Mouse (Mus musculus) myocyte (in vitro differentiated cells): ENCODE measurements around the gene Lhx6.

ENCODE experiments used
- MYOG ChIP-seq, 3 experiments: IDR thresholded peaks; one replicate each; pipeline ENCODE4 v1.6.1; 2011; ENCODE audit warnings: control low read depth in 2 of 3, low read depth in 2 of 3, mild to moderate bottlenecking in 2 of 3; ENCODE audit not compliant: insufficient read length in 2 of 3, control insufficient read depth in 1 of 3, insufficient read depth in 1 of 3
- POLR2A ChIP-seq: IDR thresholded peaks from one replicate; pipeline ENCODE4 v1.6.1; 2011; ENCODE audit warnings: low read depth, mild to moderate bottlenecking, control low read depth, moderate library complexity; ENCODE audit not compliant: insufficient read length
- POLR2AphosphoS2 ChIP-seq: IDR thresholded peaks from one replicate; pipeline ENCODE4 v1.6.1; 2011; ENCODE audit warnings: low read depth, control low read depth; ENCODE audit not compliant: insufficient read length
- TCF12 ChIP-seq: IDR thresholded peaks from one replicate; pipeline ENCODE4 v1.6.1; 2011; ENCODE audit warnings: mild to moderate bottlenecking, control low read depth; ENCODE audit not compliant: poor library complexity, insufficient read depth, severe bottlenecking
- TCF3 ChIP-seq: IDR thresholded peaks from one replicate; pipeline ENCODE4 v1.6.1; 2011; ENCODE audit warnings: low read depth, control low read depth; ENCODE audit not compliant: insufficient read length
- USF1 ChIP-seq: IDR thresholded peaks from one replicate; pipeline ENCODE4 v1.6.1; 2011; ENCODE audit warnings: low read depth, mild to moderate bottlenecking, control low read depth, moderate library complexity

- TF ChIP-seq TCF12 (no peak), USF1 (no peak), POLR2AphosphoS2 (no peak), POLR2A (no peak), MYOG (IDR thresholded peaks at IDR 0.05; ENCODE audit: control insufficient read depth in 1 of 3, insufficient read depth in 1 of 3, insufficient read length in 2 of 3, low read depth in 2 of 3) (no peak), TCF3 (no peak)
Observed at GRCm38 (mm10) chr2:36092748-36093147, 12.5 kb downstream of the Lhx6 start.
